Mouse (Mus musculus): ENCODE measurements around the gene Nhp2.
A peak's percentile ranks its signal among the peaks of the same experiment; 100 is the strongest.

Gene Nhp2

GRCm38 (mm10) chr11:51645293-51645692 is 25.8 kb downstream of the Nhp2 start:
- Histone ChIP-seq H3K4me3 (replicated peaks; ENCODE audit: low read length) (peak overlapping the region; percentile 97), H3K27me3 (ENCODE audit: insufficient read depth, low read length) (no peaks in the 10 kb centered on the region), H3K4me1 (replicated peaks; ENCODE audit: low read depth, low read length) (peaks cover 97% of the 10 kb centered on the region), H3K36me3 (ENCODE audit: insufficient read depth, low read length) (peaks cover 85% of the 10 kb centered on the region), H3K9me3 (ENCODE audit: low read length) (no peaks in the 10 kb centered on the region)
- TF ChIP-seq NANOG (IDR thresholded peaks at IDR 0.05; ENCODE audit: borderline replicate concordance, low read length) = no peak
- no peak for TF ChIP-seq CTCF (conservative IDR thresholded peaks at IDR 0.05; ENCODE audit: low read length)

GRCm38 (mm10) chr11:51646245-51646644 is 26.7 kb downstream of the Nhp2 start:
- peaks cover 76% of the 10 kb centered on the region for H3K36me3 ChIP-seq (ENCODE audit: insufficient read depth, low read length)
- H3K27me3 ChIP-seq (ENCODE audit: insufficient read depth, low read length) = no peaks in the 10 kb centered on the region
- TF ChIP-seq CTCF (conservative IDR thresholded peaks at IDR 0.05; ENCODE audit: low read length) (no peak), NANOG (IDR thresholded peaks at IDR 0.05; ENCODE audit: borderline replicate concordance, low read length) (no peak), POU5F1 (IDR thresholded peaks at IDR 0.05; ENCODE audit: borderline replicate concordance, low read length) (no peak)
- H3K4me1 ChIP-seq (replicated peaks; ENCODE audit: low read depth, low read length) = peaks cover 87% of the 10 kb centered on the region
- no peaks in the 10 kb centered on the region for H3K9me3 ChIP-seq (ENCODE audit: low read length)
- peak overlapping the region; percentile 97 for H3K4me3 ChIP-seq (replicated peaks; ENCODE audit: low read length)

DNA sequence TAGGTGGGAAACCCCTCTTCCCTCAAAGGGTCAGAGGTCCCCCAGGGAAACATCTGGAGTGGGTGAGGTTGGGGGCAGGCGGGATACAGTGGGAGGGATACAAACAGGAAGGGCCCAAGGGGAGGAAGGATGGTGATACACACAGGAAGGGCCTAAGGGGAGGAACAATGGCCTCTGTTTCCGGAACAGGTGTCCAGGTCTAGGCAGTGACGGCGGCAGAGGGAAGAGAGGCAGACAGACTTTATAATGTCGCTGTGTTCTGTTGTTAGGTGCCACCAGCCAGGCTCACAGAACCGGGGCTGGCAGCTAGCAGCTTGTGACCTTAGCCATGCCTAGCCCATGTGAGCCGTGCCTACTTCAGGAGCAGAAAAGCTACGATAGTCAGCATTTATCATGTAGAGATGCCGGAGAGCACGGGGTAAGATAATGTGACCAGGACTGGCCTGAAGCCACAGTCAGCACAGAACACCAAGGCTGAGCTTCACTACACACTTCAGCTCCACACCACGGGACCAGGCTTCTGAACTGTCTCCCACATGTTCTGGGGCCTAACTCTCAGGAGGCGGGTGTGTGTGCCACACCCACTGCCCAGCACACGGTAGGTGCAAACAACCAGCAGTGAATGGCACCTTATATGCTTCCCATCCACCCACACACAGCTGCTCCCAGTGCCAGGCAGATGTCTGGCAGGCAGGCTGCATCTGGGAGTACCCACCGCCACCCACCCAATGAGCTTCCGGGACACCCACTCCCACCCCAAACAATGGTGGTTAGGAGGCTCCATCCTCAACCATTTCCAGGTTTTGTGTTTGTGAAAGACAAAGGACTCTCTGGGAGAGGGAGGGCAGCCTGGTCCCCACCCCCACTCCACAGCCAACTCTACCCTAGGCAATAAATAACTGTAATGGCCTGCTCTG is 27.5 kb downstream of the Nhp2 start:
- Histone ChIP-seq H3K4me3 (replicated peaks; ENCODE audit: low read length) (peak overlapping the region; percentile 97), H3K27me3 (ENCODE audit: insufficient read depth, low read length) (no peaks in the 10 kb centered on the region), H3K36me3 (ENCODE audit: insufficient read depth, low read length) (peaks cover 71% of the 10 kb centered on the region), H3K9me3 (ENCODE audit: low read length) (no peaks in the 10 kb centered on the region), H3K4me1 (replicated peaks; ENCODE audit: low read depth, low read length) (peaks cover 84% of the 10 kb centered on the region)
- no peak for TF ChIP-seq POU5F1 (IDR thresholded peaks at IDR 0.05; ENCODE audit: borderline replicate concordance, low read length)
- TF ChIP-seq CTCF (conservative IDR thresholded peaks at IDR 0.05; ENCODE audit: low read length) = no peak
- TF ChIP-seq NANOG (IDR thresholded peaks at IDR 0.05; ENCODE audit: borderline replicate concordance, low read length) = no peak

DNA sequence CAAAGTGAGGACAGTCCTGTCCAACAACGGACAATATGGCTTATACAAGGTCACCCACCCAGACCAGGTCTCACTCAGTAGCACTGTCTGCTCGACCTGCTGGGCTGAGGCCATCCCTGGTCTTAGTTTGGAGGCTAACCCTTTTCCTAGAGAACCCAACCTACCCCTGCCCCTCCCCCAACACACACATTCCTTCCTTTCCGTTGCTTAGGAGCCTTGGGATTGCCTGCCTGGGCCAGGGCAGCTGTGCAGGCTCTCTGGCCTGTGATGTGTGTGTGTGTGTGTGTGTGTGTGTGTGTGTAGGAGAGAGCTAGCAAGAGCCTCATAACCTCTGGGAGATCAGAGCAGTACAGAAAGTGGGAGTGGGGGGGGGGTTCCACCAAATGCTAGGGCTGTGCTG is 29.0 kb downstream of the Nhp2 start:
- TF ChIP-seq NANOG (IDR thresholded peaks at IDR 0.05; ENCODE audit: borderline replicate concordance, low read length) = no peak
- TF ChIP-seq CTCF (conservative IDR thresholded peaks at IDR 0.05; ENCODE audit: low read length) = no peak
- no peak for TF ChIP-seq POU5F1 (IDR thresholded peaks at IDR 0.05; ENCODE audit: borderline replicate concordance, low read length)
- peak overlapping the region; percentile 97 for H3K4me3 ChIP-seq (replicated peaks; ENCODE audit: low read length)

GRCm38 (mm10) chr11:51649111-51649888 is 29.8 kb downstream of the Nhp2 start:
- Histone ChIP-seq H3K4me3 (replicated peaks; ENCODE audit: low read length) (peak overlapping the region; percentile 97), H3K9me3 (ENCODE audit: low read length) (no peaks in the 10 kb centered on the region), H3K36me3 (ENCODE audit: insufficient read depth, low read length) (peaks cover 71% of the 10 kb centered on the region), H3K4me1 (replicated peaks; ENCODE audit: low read depth, low read length) (peaks cover 83% of the 10 kb centered on the region), H3K27me3 (ENCODE audit: insufficient read depth, low read length) (no peaks in the 10 kb centered on the region)
- TF ChIP-seq CTCF (conservative IDR thresholded peaks at IDR 0.05; ENCODE audit: low read length) (no peak), POU5F1 (IDR thresholded peaks at IDR 0.05; ENCODE audit: borderline replicate concordance, low read length) (no peak), NANOG (IDR thresholded peaks at IDR 0.05; ENCODE audit: borderline replicate concordance, low read length) (no peak)

More for the DNA sequence above, 29.0 kb downstream of the Nhp2 start:
- H3K27me3 ChIP-seq (ENCODE audit: insufficient read depth, low read length) = no peaks in the 10 kb centered on the region
- H3K9me3 ChIP-seq (ENCODE audit: low read length) = no peaks in the 10 kb centered on the region
- H3K36me3 ChIP-seq (ENCODE audit: insufficient read depth, low read length) = peaks cover 71% of the 10 kb centered on the region
- peaks cover 84% of the 10 kb centered on the region for H3K4me1 ChIP-seq (replicated peaks; ENCODE audit: low read depth, low read length)

DNA sequence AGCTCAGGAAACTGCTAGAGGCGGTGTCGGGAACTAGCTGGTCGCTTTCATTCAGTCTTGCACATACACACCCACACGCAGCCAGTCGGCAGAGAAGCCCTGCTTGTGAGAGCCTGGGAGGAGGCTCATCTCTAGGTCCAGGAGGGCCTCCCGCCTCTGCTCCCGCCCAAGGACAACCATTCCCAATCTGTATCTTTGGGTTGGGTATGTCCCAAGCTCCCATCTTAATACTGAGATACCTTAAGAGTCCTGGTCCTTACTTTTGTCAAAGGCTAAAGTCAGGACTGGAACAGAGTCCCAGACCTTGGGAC is 30.3 kb downstream of the Nhp2 start:
- peak overlapping the region; percentile 97 for H3K4me3 ChIP-seq (replicated peaks; ENCODE audit: low read length)
- H3K9me3 ChIP-seq (ENCODE audit: low read length) = no peaks in the 10 kb centered on the region
- H3K27me3 ChIP-seq (ENCODE audit: insufficient read depth, low read length) = no peaks in the 10 kb centered on the region
- H3K36me3 ChIP-seq (ENCODE audit: insufficient read depth, low read length) = peaks cover 71% of the 10 kb centered on the region
- TF ChIP-seq POU5F1 (IDR thresholded peaks at IDR 0.05; ENCODE audit: borderline replicate concordance, low read length) (no peak), CTCF (conservative IDR thresholded peaks at IDR 0.05; ENCODE audit: low read length) (no peak), NANOG (IDR thresholded peaks at IDR 0.05; ENCODE audit: borderline replicate concordance, low read length) (no peak)
- H3K4me1 ChIP-seq (replicated peaks; ENCODE audit: low read depth, low read length) = peaks cover 83% of the 10 kb centered on the region

DNA sequence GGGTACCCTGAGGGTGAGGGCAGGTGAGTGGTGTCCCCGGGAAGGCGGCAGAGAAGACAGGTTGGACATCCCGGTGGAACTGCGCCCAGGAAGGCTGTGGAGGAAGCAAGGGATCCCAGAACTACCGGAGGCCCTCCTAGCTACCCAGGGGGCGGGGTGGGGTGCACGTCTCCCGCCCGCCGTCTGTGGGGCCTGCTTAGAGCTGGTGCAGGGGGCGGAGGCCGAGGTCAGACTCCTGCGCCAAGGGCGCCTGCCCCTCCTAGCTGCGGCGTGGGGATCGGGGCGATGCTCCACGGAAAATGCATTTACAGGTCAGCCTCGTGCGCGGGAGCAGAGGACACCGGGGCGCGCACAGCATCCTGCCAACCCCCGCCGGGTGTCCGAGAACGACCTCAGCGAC is 30.7 kb downstream of the Nhp2 start:
- peak overlapping the region; percentile 97 for H3K4me3 ChIP-seq (replicated peaks; ENCODE audit: low read length)
- peaks cover 71% of the 10 kb centered on the region for H3K36me3 ChIP-seq (ENCODE audit: insufficient read depth, low read length)
- no peaks in the 10 kb centered on the region for H3K27me3 ChIP-seq (ENCODE audit: insufficient read depth, low read length)
- TF ChIP-seq POU5F1 (IDR thresholded peaks at IDR 0.05; ENCODE audit: borderline replicate concordance, low read length) (no peak), NANOG (IDR thresholded peaks at IDR 0.05; ENCODE audit: borderline replicate concordance, low read length) (no peak), CTCF (conservative IDR thresholded peaks at IDR 0.05; ENCODE audit: low read length) (no peak)
- peaks cover 83% of the 10 kb centered on the region for H3K4me1 ChIP-seq (replicated peaks; ENCODE audit: low read depth, low read length)
- H3K9me3 ChIP-seq (ENCODE audit: low read length) = no peaks in the 10 kb centered on the region

DNA sequence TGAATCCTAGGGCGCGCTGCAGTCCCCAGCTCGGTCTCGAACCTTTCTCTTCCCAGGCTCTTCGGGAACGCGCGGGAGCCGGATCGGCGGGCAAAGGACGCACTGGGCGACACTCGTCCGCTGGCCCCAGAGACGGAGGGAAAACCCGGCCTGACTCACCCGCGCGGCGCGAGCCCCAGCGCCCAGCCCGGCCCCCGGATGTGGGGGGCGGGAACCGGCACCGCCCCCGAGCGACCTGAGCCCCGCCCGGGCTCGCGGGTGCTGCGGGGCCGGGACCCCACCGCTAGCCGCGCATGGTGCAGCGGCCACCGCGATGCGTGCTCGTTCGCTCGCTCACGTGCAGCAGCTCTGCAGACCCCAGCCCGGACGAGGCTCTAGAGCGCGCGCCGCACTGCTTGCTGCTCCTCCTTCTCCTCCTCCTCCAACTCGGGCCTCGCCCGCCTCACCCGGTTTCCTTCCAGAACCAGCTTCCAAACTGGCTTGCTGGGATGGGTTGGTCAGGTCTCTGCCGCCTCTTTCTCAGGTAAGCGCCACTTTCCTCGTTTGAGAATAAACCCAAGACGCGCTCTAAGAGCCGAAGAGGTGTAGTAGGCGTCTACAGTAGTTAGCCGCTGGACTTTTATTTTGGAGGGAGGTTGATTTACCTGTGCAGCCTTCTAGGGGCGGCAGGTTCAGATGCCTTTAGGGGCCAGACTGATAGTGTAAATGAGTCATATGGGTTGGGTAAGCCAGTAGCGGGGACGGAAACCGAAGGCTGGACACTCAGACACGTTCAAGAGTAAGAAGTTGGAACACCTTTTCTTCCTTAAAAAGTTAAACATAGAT is 31.4 kb downstream of the Nhp2 start, which contains the start of the genes N4bp3 and D930048N14Rik:
N4bp3 (minus strand) TSS at position 152 of the 825 bp plus-strand sequence.
D930048N14Rik (plus strand) TSS at position 264 of the 825 bp plus-strand sequence.
- H3K9me3 ChIP-seq (ENCODE audit: low read length) = no peaks in the 10 kb centered on the region
- TF ChIP-seq NANOG (IDR thresholded peaks at IDR 0.05; ENCODE audit: borderline replicate concordance, low read length) (no peak), POU5F1 (IDR thresholded peaks at IDR 0.05; ENCODE audit: borderline replicate concordance, low read length) (no peak), CTCF (conservative IDR thresholded peaks at IDR 0.05; ENCODE audit: low read length) (no peak)
- no peaks in the 10 kb centered on the region for H3K27me3 ChIP-seq (ENCODE audit: insufficient read depth, low read length)

More for the DNA sequence above, 31.4 kb downstream of the Nhp2 start, which contains the start of the genes N4bp3 and D930048N14Rik:
- peaks cover 82% of the 10 kb centered on the region for H3K4me1 ChIP-seq (replicated peaks; ENCODE audit: low read depth, low read length)
- peak within 1 kb of the TSS; percentile 97 for H3K4me3 ChIP-seq (replicated peaks; ENCODE audit: low read length)
- H3K36me3 ChIP-seq (ENCODE audit: insufficient read depth, low read length) = peaks cover 71% of the 10 kb centered on the region

Data from E14TG2a.4 (cell line).